Mouse (Mus musculus): ENCODE data around the gene Mecom.

Gene Mecom

GRCm38 (mm10) chr3:30514051-30514754 lies 33.6 kb downstream of the Mecom start:
- DNase-seq (ENCODE audit: low read depth, low spot score): no peak

GRCm38 (mm10) chr3:30513314-30513997 lies 34.4 kb downstream of the Mecom start:
- no peak for DNase-seq (ENCODE audit: low read depth, low spot score)

- no peak for DNase-seq (ENCODE audit: low read depth, low spot score)
These were observed 35.3 kb downstream of the Mecom start for GRCm38 (mm10) chr3:30512459-30513030.

GRCm38 (mm10) chr3:30511796-30512195 lies 36.0 kb downstream of the Mecom start:
- DNase-seq (ENCODE audit: low read depth, low spot score): no peak

- no peak for DNase-seq (ENCODE audit: low read depth, low spot score)
These were observed 36.7 kb downstream of the Mecom start for GRCm38 (mm10) chr3:30511062-30511640.

- no peak for DNase-seq (ENCODE audit: low read depth, low spot score)
These were observed 37.2 kb downstream of the Mecom start for GRCm38 (mm10) chr3:30510646-30511045.

- DNase-seq (ENCODE audit: low read depth, low spot score): no peak
These were observed 37.7 kb downstream of the Mecom start for GRCm38 (mm10) chr3:30510105-30510504.

GRCm38 (mm10) chr3:30508930-30509910 lies 38.6 kb downstream of the Mecom start:
- no peak for DNase-seq (ENCODE audit: low read depth, low spot score)

- no peak for DNase-seq (ENCODE audit: low read depth, low spot score)
These were observed 39.4 kb downstream of the Mecom start for GRCm38 (mm10) chr3:30508296-30508929.

GRCm38 (mm10) chr3:30507576-30508295 lies 40.1 kb downstream of the Mecom start:
- no peak for DNase-seq (ENCODE audit: low read depth, low spot score)

GRCm38 (mm10) chr3:30507028-30507575 lies 40.7 kb downstream of the Mecom start:
- no peak for DNase-seq (ENCODE audit: low read depth, low spot score)

- DNase-seq (ENCODE audit: low read depth, low spot score): no peak
These were observed 41.3 kb downstream of the Mecom start for GRCm38 (mm10) chr3:30506329-30507027.

GRCm38 (mm10) chr3:30505741-30506251 lies 42.0 kb downstream of the Mecom start:
- no peak for DNase-seq (ENCODE audit: low read depth, low spot score)

- DNase-seq (ENCODE audit: low read depth, low spot score): no peak
These were observed 43.2 kb downstream of the Mecom start for GRCm38 (mm10) chr3:30504561-30504960.

- no peak for DNase-seq (ENCODE audit: low read depth, low spot score)
These were observed 44.0 kb downstream of the Mecom start for GRCm38 (mm10) chr3:30503821-30504220.

GRCm38 (mm10) chr3:30498202-30498828 lies 49.5 kb downstream of the Mecom start:
- no peak for DNase-seq (ENCODE audit: low read depth, low spot score)

- DNase-seq (ENCODE audit: low read depth, low spot score): no peak
These were observed 53.4 kb downstream of the Mecom start for GRCm38 (mm10) chr3:30494371-30494770.

GRCm38 (mm10) chr3:30488808-30489207 lies 59.0 kb downstream of the Mecom start:
- no peak for DNase-seq (ENCODE audit: low read depth, low spot score)

GRCm38 (mm10) chr3:30486422-30486821 lies 61.4 kb downstream of the Mecom start:
- no peak for DNase-seq (ENCODE audit: low read depth, low spot score)
